Mouse (Mus musculus) heart, adult 2 months (tissue): ENCODE results near the gene Ccdc34. TPM values are rescaled to one million over a fixed set of nuclear protein-coding genes. Genes with fewer than 3 reads are reported as not detected.

Experiments used
- DNase-seq, 2 experiments: peaks; one replicate each; pipeline ENCODE4 v3.0.0; 2021
- H3K27ac ChIP-seq: fragments of 200-600 bp; 2 replicates; pipeline ENCODE4 v1.8.1; 2022
- H3K27me3 ChIP-seq: fragments of 200-500 bp; 2 replicates; pipeline ENCODE4 v1.6.1; 2012; ENCODE audit warnings: mild to moderate bottlenecking, low read length, inconsistent platforms, mixed read lengths; ENCODE audit not compliant: control insufficient read depth, insufficient read depth
- H3K36me3 ChIP-seq: fragments of 200-500 bp; 2 replicates; pipeline ENCODE4 v1.6.1; 2012; ENCODE audit warnings: low read length, inconsistent platforms; ENCODE audit not compliant: control insufficient read depth, insufficient read depth
- H3K4me1 ChIP-seq: fragments of 200-500 bp; 2 replicates; pipeline ENCODE4 v1.6.1; 2011; ENCODE audit warnings: low read length; ENCODE audit not compliant: control insufficient read depth, insufficient read depth
- H3K4me3 ChIP-seq: fragments of 200-600 bp; 2 replicates; pipeline ENCODE4 v1.8.1; 2022
- H3K79me2 ChIP-seq: fragments of 200-500 bp; replicated peaks from 2 replicates; pipeline ENCODE4 v1.6.1; 2012; ENCODE audit warnings: mild to moderate bottlenecking, inconsistent platforms, low read length, moderate library complexity, mixed read lengths; ENCODE audit not compliant: control insufficient read depth, insufficient read depth
- H3K9ac ChIP-seq: fragments of 200-500 bp; 2 replicates; pipeline ENCODE4 v1.6.1; 2012; ENCODE audit warnings: low read depth, mild to moderate bottlenecking, control low read depth, inconsistent platforms, low read length, mixed read lengths
- CTCF ChIP-seq: fragments of 200-600 bp; IDR thresholded peaks from 2 replicates; pipeline ENCODE4 v1.8.1; 2022; ENCODE audit warnings: antibody characterized with exemption, mild to moderate bottlenecking, moderate library complexity
- EP300 ChIP-seq: fragments of 200-500 bp; IDR thresholded peaks from 2 replicates; pipeline ENCODE4 v1.6.1; 2011; ENCODE audit warnings: low read depth, low read length, control low read depth; ENCODE audit not compliant: insufficient read depth
- POLR2A ChIP-seq: fragments of 200-500 bp; IDR thresholded peaks from 2 replicates; pipeline ENCODE4 v1.6.1; 2011; ENCODE audit warnings: mild to moderate bottlenecking, low read depth, low read length, control low read depth; ENCODE audit not compliant: insufficient read depth
- WGBS: fragments of 180-500 bp; shearing (Covaris S2); methylation state at CpG from one replicate; pipeline ENCODE4 v1.1.7; 2018; 5-methylcytosine and 5-hydroxymethylcytosine counted together
- intact Hi-C: fragments of 180-260 bp; cut with DNase I; formaldehyde crosslinking; loops from one replicate; pipeline ENCODE4 v1.15.1; 2025
- polyA plus RNA-seq: library from polyadenylated mRNA; depleted of rRNA; stranded (reverse); fragments of >200 nt; gene quantifications from 2 replicates; pipeline ENCODE4 v1.2.3, GENCODE M21; 2012
- total RNA-seq, 2 experiments: library from RNA; stranded (reverse); gene quantifications; 2 replicates each; pipeline ENCODE4 v1.2.3; 2021

Ccdc34 gene
- total and polyA plus RNA-seq, 3 experiments: 1.8 to 4.6 (median 4.1) TPM

GRCm38 (mm10) chr2:109972922-109973321, 44.7 kb upstream of the Ccdc34 start:
- H3K27me3 ChIP-seq: no peaks in the 10 kb centered on the region
- no peak overlapping the region for H3K27ac ChIP-seq
- TF ChIP-seq POLR2A (no peak), CTCF (no peak), EP300 (no peak)
- no peak for DNase-seq
- WGBS: 71% methylated on average over 7 of the region's 7 CpGs
- H3K4me1 ChIP-seq: peaks cover 1% of the 10 kb centered on the region
- no peak overlapping the region for H3K4me3 ChIP-seq
- H3K79me2 ChIP-seq: no peaks in the 10 kb centered on the region
- intact Hi-C loops: no loop called here
- peaks cover 3% of the 10 kb centered on the region for H3K36me3 ChIP-seq
- no peak overlapping the region for H3K9ac ChIP-seq

GRCm38 (mm10) chr2:109974807-109975206, 42.8 kb upstream of the Ccdc34 start:
- Histone ChIP-seq H3K27ac (no peak overlapping the region), H3K4me3 (no peak overlapping the region), H3K79me2 (no peaks in the 10 kb centered on the region), H3K27me3 (no peaks in the 10 kb centered on the region), H3K4me1 (peaks cover 1% of the 10 kb centered on the region), H3K9ac (no peak overlapping the region), H3K36me3 (peaks cover 3% of the 10 kb centered on the region)
- DNase-seq: no peak
- intact Hi-C loops: no loop called here
- TF ChIP-seq EP300 (no peak), POLR2A (no peak), CTCF (no peak)
- WGBS: 61% methylated on average over 7 of the region's 7 CpGs

- intact Hi-C loops: no loop called here
Observed at GRCm38 (mm10) chr2:109976181-109976580, 41.4 kb upstream of the Ccdc34 start.

GRCm38 (mm10) chr2:109977322-109977721, 40.3 kb upstream of the Ccdc34 start:
- Histone ChIP-seq H3K9ac (no peak overlapping the region), H3K4me1 (peaks cover 3% of the 10 kb centered on the region), H3K36me3 (no peaks in the 10 kb centered on the region), H3K27ac (no peak overlapping the region), H3K27me3 (no peaks in the 10 kb centered on the region), H3K79me2 (peaks cover 2% of the 10 kb centered on the region; the same call in 1 of the 2 replicates), H3K4me3 (no peak overlapping the region)
- TF ChIP-seq POLR2A: no peak
- TF ChIP-seq CTCF: no peak
- TF ChIP-seq EP300: no peak
- no peak for DNase-seq
- 93% methylated on average over 6 of the region's 6 CpGs for WGBS
- intact Hi-C loops: no loop called here

More at GRCm38 (mm10) chr2:109976181-109976580, 41.4 kb upstream of the Ccdc34 start:
- no peak for DNase-seq
- no peaks in the 10 kb centered on the region for H3K27me3 ChIP-seq
- H3K79me2 ChIP-seq: no peaks in the 10 kb centered on the region
- TF ChIP-seq EP300 (no peak), POLR2A (no peak)
- no peak overlapping the region for H3K27ac ChIP-seq
- H3K9ac ChIP-seq: no peak overlapping the region
- no peaks in the 10 kb centered on the region for H3K36me3 ChIP-seq
- 96% methylated on average over 2 of the region's 2 CpGs for WGBS
- no peak overlapping the region for H3K4me3 ChIP-seq
- H3K4me1 ChIP-seq: peaks cover 3% of the 10 kb centered on the region

- Histone ChIP-seq H3K4me3 (no peak overlapping the region), H3K36me3 (no peaks in the 10 kb centered on the region), H3K27me3 (no peaks in the 10 kb centered on the region), H3K4me1 (peaks cover 3% of the 10 kb centered on the region), H3K79me2 (peaks cover 2% of the 10 kb centered on the region; the same call in 1 of the 2 replicates), H3K27ac (no peak overlapping the region), H3K9ac (no peak overlapping the region)
- DNase-seq: peak in 1 of 2 experiments; percentile 35
- intact Hi-C loops: no loop called here
- TF ChIP-seq POLR2A (no peak), CTCF (no peak), EP300 (no peak)
Observed at GRCm38 (mm10) chr2:109979209-109979608, 38.4 kb upstream of the Ccdc34 start.

GRCm38 (mm10) chr2:109983435-109983834, 34.2 kb upstream of the Ccdc34 start:
- intact Hi-C loops: no loop called here
- Histone ChIP-seq H3K27me3 (no peaks in the 10 kb centered on the region), H3K4me1 (peaks cover 4% of the 10 kb centered on the region; the same call in 1 of the 2 replicates), H3K27ac (no peak overlapping the region), H3K9ac (no peak overlapping the region), H3K36me3 (no peaks in the 10 kb centered on the region), H3K79me2 (peaks cover 2% of the 10 kb centered on the region; the same call in 1 of the 2 replicates), H3K4me3 (no peak overlapping the region)
- DNase-seq: no peak
- TF ChIP-seq CTCF: no peak
- TF ChIP-seq POLR2A: no peak
- TF ChIP-seq EP300: no peak
- 85% methylated on average over 6 of the region's 6 CpGs for WGBS
